Mouse (Mus musculus) induced T-regulatory cell, adult 2 months (primary cell): ENCODE data around the gene Mknk2.

ENCODE experiments used
- DNase-seq: peaks from one replicate; pipeline ENCODE4 v3.0.0-alpha.2; 2012; ENCODE audit warnings: low read depth

Mknk2 gene

GRCm38 (mm10) chr10:80669737-80670485 lies 8.0 kb downstream of the Mknk2 start:
- no peak for DNase-seq

- no peak for DNase-seq
Observed at GRCm38 (mm10) chr10:80669018-80669417, 8.9 kb downstream of the Mknk2 start.

DNA sequence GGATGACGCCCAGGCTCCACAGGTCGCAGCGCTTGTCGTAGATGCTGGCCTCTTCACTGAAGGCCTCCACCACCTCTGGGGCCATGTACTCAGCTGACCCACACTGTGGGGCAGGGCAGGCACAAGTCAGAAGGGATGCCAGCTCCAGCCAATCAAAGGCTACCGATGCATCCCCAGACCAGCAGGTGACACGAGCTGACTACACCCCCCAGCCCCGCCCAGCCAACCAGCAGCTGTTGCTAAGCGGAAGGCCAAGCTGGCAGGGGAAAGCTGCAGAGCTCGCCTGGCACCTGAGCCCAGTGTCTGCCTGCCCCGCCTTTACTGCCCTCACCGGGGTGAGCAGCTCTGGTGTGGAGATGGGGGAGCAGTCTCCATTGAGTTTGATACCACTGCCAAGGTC lies 9.3 kb downstream of the Mknk2 start:
- peak; percentile 43 for DNase-seq

DNA sequence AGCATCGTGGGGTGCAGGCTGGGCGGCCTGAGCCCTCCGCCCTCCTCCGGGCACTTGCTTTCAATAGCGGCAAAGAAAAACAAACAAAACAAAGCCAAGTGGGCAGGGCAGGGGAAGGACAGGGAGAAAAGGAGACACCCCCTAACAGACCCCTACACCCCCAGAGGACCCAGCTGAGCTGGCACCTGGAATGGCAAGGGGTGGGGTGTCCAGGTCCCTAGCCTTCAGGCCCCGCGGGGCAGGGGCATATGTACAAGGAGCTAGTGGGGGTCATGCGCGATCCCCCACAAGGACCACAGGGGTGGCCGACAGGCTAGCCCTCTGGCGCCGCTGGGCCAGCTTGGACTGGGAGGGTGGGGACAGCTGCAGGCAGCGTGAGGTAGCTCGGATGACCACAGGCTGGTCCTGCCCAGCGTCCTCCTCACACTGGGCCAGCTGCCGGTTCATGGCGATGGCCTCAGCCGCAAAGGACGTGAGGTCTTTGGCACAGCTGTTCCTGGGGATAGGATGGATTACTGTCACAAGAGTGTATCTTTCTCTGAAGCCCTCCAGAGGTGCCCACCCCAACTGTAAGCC lies 11.0 kb downstream of the Mknk2 start:
- no peak for DNase-seq

- DNase-seq, result peak; percentile 35
Observed at GRCm38 (mm10) chr10:80665981-80666733, 11.8 kb downstream of the Mknk2 start.

GRCm38 (mm10) chr10:80665459-80665858 lies 12.5 kb downstream of the Mknk2 start:
- DNase-seq, result peak; percentile 45

DNA sequence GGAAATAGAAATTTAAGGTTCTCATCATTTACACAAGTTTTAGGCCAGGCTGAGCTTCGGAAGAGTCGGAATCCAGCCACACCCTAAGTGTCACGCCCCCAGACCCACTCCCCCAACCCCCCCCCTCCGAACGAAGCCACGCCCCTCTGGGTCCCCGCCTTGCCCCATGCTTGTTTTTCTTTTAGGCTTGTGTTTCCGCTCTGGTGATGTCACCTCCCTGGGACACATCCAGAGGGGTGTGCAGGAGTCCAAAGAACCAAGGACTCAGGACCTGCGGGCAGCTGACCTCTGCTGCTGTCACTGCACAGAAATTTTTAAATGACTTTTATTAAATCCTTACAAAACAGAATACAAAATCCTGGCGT lies 12.9 kb downstream of the Mknk2 start:
- DNase-seq, result peak; percentile 72

DNA sequence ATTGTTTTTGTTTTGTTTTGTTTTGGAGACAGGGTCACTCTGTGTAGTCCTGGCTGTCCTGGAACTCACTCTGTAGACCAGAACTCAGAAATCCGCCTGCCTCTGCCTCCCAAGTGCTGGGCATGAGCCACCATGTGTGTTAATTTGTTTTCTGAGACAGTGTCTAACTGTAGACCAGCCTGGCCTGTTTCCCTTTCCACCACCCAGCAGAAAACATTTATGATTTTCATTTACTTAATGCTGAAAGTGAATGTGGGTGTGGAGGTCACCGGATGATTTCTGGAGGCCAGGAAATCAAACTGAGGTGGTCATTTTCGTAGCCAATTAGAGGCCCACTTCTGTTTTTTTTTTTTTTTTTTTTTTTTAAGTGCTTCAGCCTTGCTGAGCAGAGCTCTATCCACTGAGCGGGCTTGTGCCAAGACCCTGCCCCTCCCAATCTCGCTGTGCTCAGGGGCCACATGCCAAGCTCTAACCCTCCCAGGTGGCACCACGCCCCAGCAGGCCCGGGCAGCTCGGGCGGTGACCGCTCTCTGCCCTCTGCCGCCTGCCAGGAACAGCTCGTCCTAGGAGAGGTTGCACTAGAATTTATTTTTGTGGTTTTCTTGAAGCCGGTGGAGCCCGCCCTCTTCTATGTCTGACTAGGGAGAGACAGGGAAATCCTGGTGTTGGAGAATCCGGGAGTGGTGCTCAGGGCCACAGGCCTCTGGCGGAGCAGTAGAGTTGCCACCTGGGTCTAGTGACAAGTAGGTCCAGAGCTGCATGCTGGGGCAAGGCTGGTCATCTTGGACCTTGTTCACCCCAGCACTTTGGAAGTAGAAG lies 13.5 kb downstream of the Mknk2 start:
- peak; percentile 70 for DNase-seq

- peak; percentile 65 for DNase-seq
Observed at GRCm38 (mm10) chr10:80663485-80664196, 14.3 kb downstream of the Mknk2 start.

GRCm38 (mm10) chr10:80661149-80661548 lies 16.8 kb downstream of the Mknk2 start:
- DNase-seq, result peak; percentile 91

DNA sequence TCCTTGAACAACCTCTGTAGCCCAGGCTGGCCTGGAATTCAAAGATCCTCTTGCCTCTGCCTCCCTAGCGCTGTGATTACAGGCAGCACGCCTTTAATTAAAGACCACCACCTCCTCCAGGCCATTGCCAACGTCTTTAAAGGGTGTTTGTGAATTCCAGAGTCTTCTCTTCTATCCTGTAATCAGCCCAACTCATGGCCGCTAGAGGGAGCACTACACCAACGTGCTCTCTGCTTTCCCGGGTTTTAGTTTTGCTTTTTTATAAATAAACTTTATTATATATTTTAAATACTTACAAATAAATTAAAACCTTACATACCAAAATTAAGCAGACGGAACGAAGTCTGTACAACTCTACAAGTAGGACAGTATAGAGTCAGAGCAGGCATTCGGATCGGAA lies 18.7 kb downstream of the Mknk2 start:
- peak; percentile 90 for DNase-seq

DNA sequence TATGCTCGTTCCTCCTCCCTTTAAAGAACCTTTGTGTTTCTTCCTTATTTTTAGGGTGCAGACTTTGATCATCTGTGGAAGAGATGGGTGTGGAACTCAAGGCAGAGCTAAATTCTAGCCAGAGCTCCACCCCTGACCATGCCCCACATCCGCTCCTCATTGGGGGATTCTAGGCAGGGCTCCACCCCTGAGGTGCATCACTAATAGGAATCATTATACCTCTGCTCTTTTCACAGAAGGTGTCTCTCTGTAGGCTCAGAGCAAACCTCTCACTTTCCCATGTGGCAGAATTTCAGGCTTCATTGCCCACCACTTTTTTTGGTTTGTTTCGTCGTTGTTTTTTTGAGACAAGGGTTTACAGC lies 19.1 kb downstream of the Mknk2 start:
- peak; percentile 87 for DNase-seq

DNA sequence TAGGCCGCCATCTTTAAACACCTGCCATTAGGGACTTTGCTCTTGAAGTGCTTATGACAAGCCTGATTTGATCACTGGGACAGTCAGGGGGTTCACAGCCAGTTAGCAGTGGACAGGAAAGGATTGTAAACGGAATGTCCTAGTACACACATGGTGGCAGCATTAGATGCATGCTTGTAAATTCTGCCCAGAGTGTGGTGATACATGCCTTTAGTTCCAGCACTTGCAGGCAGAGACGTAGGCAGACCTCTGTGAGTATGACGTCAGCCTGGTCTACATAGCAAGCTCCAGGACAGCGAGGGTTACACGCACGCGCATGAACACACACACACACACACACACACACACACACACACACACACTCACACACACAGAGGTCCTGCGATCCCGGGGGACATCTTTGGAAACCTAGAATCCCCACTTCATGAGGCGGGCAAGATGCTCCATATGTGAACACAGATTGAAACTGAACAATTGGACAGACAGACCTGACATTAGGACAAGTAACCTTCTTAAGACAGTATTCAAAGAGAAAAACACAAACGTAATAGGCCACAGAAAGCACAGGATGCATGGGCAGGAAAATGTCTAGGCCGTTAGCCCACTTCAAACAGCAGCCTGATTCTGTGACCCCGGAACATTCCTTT lies 19.6 kb downstream of the Mknk2 start:
- peak; percentile 78 for DNase-seq

DNA sequence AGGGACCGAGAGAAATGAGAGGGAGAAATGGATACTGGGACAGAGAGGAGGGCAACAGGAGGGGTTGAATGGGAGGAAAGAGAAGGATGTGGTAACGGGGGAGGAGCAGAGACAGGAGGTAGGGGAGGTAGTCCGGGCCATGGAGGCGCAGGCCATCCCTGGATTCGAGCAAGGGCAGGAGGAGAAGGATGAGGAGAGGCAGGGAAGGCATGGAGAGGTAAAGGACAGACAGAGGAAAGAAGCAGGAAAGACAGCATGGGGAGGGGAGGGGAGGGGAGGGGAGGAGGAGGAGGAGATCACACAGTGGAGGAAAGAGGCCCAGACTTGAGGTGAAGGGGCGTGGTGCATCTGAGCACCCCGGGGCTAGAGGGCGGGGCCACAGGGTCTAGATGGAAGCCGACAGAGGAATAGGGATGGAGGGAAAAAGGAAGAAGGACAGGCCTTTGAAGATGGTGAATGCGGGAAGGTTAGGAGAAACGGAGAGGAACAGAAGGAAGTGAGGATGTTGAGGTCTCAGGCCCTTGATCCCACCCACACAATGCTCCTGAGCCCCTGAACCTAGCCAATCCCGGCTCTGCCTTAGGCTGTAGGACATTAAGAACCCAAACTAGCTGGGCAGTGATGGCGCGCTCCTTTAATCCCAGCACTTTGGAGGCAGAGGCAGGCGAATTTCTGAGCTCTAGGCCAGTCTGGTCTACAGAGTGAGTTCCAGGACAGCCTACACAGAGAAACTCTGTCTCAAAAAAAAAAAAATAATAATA lies 20.9 kb downstream of the Mknk2 start, which contains the start of gene Btbd2:
TSS of gene Btbd2 (minus strand) at position 209 of the 761 bp plus-strand sequence.
- DNase-seq, result peak; percentile 64

DNA sequence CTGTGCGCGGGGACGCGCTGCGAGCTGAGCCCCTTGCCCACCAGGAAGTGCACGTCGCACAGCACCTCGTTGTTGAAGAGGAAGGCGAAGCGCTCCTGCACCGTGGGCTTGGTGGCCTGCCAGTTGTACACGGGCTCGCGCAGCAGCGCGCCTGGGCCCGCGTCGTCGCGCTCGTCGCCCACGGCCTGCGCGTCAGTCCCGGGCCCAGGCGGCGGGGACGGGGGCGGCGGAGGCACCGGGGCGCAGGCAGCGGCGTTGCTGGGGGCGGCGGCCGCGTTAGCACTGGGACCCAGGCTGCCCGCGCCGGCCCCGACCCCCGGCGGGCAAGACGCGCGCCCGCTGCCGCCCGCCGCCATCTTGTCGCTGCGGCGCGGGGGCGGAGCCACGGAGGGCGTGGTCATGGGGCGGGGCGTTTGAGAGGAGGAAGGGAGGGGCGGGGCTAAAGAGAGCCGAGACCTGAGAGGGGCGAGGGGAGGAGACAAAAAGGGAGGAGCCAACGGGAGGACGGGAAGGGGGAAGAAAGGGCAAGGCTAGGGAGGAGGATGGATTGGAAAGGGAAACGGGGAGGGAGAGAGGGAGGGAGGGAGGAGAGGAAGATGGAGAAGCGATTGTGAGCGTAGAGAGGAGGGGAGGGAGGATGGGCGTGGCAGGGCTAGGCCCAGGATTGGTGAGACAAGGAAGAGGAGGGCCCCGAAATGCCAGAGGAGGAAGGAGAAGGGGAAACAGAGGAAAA lies 21.6 kb downstream of the Mknk2 start:
- peak; percentile 98 for DNase-seq

DNA sequence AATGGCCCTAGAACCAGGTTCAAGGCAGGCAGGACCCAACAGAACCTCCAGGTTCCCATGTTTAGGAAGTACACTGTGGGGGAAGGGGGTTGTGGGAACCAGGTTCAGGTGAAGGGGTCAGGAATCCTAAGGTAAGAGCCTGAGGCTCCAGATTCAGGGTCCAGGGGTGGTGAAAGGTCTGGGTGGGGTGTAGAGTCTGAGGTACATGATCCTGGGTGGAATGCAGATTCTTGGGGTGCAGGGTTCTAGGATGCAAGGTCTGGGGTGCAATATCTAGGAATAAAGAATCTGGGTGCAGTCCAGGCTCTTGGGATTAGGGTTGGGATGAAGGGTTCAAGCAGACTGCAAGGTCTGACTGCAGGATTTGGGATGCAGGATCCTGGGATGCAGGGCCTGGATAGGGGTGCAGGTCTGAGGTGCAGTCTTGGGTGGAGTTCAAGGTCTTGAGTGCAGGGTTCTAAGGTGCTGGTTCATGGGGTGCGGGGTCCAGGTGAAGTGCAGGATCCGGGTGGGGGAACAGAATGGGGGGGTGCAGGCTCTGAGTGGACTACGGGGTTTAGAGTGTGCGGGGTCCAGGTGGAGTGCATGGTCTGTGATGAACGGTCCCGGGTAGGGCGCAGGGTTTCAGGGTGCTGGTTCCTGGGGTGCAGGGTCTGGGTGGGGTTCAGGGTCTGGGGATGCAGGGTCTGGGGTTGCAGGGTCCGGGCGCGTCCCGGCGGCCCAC lies 22.3 kb downstream of the Mknk2 start:
- DNase-seq, result peak; percentile 16

GRCm38 (mm10) chr10:80654866-80655265 lies 23.0 kb downstream of the Mknk2 start:
- peak; percentile 18 for DNase-seq

DNA sequence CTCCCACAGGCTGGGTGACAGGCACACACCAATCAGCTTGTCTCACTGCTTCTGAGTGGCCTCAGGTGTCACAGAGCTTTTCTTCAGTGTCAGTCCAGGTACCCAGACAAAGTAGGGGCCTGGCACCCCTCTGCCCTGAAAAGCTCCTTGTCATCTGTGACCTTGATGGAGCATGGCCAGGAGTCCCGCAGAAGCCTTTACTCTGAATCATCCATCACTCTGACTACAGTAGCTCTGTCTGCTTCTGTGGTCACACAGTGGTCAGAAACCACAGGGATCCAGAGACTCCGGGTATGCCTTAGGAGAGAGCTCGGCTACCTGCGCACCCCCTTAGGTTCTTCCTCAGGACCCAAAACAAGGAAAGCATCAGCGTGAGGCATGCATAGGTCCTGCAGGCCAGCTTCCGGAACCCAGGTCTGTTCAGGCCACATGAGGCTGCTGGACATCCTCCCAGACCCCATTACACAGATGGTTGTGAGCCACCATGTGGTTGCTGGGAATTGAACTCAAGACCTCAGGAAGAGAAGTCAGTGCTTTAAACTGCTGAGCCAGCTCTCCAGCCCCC lies 24.7 kb downstream of the Mknk2 start:
- DNase-seq, result no peak

DNA sequence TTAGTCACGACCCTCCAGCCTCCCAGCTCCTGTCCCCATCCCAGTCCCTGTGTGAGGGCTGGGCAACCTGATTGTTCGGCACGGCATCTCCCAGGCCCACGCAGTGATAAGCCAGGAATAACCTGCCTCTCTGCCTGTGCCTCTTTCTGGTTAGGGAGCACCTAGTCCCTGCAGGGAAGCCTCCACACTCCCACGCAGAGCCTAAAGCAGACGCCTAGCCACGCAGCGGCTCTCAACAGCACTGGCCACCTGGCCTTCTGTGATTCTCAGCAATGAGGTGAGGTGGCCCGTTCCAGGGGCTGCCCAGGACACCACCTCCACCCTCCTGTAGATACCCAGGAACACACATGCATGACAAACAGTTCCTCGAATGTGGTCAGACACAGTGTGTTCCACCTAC lies 27.5 kb downstream of the Mknk2 start:
- DNase-seq, result no peak
